Mouse (Mus musculus): ENCODE results near the gene Mast4.

Mast4 gene

GRCm38 (mm10) chr13:102973853-102974252 lies 360.4 kb downstream of the Mast4 start:
- DNase-seq (ENCODE audit: low spot score) = no peak

- DNase-seq (ENCODE audit: low spot score) = no peak
Observed at GRCm38 (mm10) chr13:102963471-102963870, 370.8 kb downstream of the Mast4 start.

DNA sequence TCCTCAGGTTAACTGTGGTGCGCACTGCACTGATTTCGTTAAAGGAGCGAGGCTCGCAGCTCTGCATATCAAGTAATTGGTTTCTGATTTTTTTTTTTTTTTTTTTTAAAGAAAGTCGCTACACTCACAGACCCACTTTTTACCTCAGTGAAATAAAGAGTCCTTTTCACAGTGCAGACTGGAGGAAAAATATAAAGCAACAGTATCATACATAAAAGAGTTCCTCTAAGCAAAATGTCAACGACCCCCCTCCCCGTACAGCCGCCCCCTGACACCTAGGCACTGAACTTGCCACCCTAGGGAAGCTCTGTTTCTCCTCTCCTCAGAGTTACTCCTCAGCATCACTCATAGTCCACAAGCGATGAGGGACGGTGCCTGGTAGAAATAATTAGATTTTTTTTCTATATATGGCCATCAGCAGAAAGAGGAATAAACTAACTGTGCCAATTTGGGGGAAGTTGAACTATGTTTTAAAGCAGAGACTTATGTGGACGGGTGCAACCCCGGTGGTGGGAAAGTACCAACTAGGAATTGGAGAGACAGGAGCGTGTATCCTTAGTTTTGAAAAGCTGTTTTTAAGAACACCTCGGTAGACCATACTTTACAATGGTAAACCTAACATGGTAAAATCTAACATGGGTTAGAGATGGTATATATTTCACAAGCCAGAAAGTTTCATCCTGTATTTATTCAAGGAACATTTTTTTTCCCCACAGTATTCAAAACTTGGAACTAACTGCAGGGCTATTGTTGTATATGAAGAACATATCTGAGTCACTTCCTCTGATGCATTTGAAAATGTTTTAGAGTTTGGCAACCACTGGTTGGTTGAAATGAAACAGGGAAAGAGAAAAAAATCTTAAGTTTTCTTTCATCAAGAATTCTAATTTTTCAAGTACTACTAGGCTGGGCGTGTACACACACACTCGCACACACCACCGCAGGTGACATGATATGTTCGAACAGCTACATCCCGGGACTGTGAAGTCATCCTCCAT lies 375.7 kb downstream of the Mast4 start:
- DNase-seq (ENCODE audit: low spot score) = no peak

DNA sequence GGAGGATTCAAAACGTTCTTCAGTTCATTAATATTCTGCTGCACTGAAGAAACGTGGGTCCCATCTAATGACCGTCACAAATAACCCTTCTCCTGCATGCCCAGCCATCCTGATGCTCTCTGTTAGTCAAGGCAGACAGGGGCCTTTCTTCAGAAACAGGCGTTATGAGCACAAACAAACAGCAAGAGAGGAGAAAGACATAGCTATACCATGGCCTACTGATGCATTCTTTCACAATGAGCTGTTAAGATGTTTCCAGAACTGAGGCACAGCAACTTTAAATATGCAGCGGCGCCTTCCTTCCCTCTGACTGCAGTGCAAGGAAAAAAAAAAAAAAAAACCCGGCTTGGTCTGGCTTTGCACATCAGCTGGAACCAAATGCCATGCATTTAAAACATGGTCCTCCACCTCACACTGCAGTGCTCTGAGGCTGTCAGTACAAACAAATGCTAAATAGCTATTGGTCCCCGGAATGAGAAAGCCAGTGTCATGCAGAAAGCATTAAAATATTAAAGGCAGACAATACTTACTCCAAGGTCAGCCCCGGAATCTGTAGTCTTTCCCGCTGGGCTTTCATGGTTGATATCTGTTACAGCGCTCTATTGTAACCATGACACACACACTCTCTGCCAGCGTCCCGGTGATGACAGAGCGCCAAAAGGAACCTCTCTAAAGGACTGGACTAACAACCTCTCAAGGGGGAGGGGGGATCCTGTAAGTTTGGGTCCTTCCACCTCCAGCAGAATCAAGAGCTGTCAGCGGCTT lies 376.6 kb downstream of the Mast4 start:
- no peak for DNase-seq (ENCODE audit: low spot score)

GRCm38 (mm10) chr13:102955506-102955905 lies 378.8 kb downstream of the Mast4 start:
- no peak for DNase-seq (ENCODE audit: low spot score)

- DNase-seq (ENCODE audit: low spot score) = no peak
Observed at GRCm38 (mm10) chr13:102949756-102950155, 384.5 kb downstream of the Mast4 start.

- no peak for DNase-seq (ENCODE audit: low spot score)
Observed at GRCm38 (mm10) chr13:102948966-102949365, 385.3 kb downstream of the Mast4 start.

- DNase-seq (ENCODE audit: low spot score) = no peak
Observed at GRCm38 (mm10) chr13:102947546-102947945, 386.8 kb downstream of the Mast4 start.

- no peak for DNase-seq (ENCODE audit: low spot score)
Observed at GRCm38 (mm10) chr13:102946024-102946821, 388.1 kb downstream of the Mast4 start.

DNA sequence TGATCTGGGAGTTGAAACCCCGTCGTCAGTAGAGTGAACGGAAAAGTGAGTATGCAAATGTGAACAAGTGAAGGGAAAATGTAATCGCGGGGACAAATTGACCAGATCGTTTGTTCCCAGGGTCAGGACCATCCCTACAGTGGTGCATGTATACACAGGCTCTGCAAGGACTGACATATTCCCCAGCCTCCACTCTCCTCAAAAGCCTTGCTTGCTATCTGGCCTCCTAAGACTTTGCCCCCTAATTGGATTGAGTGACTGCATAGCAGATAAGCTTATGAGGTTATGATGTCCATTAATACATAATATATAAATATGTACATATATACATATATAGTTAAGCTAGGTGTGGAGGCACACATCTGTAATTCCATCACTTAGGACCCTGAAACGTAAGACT lies 388.8 kb downstream of the Mast4 start:
- DNase-seq (ENCODE audit: low spot score) = no peak

- DNase-seq (ENCODE audit: low spot score) = no peak
Observed at GRCm38 (mm10) chr13:102944516-102944915, 389.8 kb downstream of the Mast4 start.

DNA sequence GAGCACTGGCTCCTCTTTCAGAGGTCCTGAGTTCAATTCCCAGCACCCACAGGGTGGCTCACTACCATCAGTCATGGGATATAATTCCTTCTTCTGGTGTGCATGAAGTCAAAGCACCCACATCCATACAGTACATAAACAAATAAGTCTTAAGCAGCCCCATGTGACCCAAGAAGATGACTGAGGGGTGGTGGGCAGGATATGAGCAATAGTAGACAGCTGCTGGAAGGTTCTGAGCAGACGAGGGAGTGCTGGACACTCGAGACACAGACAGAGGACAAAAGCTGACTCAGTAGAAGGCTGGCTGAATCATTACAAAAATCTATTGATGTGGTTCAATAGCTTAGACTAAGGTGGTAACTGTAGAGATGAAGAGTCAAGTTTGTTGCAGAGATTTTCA lies 391.7 kb downstream of the Mast4 start:
- no peak for DNase-seq (ENCODE audit: low spot score)

DNA sequence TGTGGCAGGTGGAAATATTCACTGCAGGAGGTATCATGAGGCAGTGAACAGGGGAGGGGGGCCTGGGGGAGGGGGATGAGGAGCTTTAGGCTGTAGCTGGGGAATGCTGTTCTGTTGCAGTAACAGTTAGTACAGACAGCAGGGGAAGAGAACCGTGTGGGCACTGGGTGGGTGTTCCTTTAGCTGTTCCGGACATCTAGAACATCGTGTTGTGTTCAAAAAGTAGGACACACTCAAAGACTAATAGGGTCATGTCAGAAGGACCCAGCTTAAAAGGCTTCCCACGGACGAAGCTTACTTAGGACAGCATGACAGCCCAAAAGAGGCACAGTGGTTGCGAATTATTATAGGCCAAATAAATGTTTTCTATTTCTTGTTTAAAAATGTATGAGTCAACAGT lies 393.8 kb downstream of the Mast4 start:
- no peak for DNase-seq (ENCODE audit: low spot score)

DNA sequence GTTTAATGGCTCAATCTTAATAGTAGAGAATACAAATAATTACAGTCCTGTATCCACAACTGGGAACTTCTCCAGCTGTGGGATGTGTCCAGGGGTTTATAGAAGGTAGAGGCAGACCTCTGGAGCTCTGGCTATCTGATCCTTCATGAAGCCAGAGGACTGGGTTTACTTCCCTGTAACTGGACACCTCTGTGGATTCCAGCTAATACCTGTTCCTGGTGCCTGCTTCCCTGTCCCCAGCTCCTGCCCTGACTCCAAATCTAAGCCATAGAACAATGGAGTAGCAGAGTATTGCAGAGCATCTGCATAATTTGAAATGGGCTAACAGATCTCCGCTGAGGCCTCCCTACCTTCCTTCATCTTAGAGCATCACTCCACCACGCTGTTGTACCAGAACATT lies 398.1 kb downstream of the Mast4 start:
- no peak for DNase-seq (ENCODE audit: low spot score)

- DNase-seq (ENCODE audit: low spot score) = no peak
Observed at GRCm38 (mm10) chr13:102935788-102936187, 398.5 kb downstream of the Mast4 start.

DNA sequence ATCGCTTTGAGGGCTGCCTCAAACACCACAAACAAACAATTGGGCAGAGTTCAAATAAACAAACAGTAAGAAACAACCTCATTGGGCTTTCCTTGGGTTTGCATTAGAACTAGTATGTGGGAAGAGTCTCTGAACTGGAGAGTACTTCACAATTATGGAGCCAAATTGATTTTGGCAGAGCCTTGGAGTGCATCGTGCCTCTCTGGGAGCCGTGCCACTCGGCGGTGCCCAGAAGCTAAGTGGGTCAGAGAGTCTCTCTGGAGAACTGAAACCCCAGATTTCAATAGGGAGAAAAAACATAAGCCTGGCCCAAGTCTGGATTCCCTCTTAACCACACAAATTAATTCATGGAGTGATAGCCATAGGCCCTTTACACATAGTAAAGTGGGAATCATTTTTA lies 400.6 kb downstream of the Mast4 start:
- DNase-seq (ENCODE audit: low spot score) = no peak

GRCm38 (mm10) chr13:102932434-102932833 lies 401.9 kb downstream of the Mast4 start:
- no peak for DNase-seq (ENCODE audit: low spot score)

GRCm38 (mm10) chr13:102931951-102932350 lies 402.3 kb downstream of the Mast4 start:
- DNase-seq (ENCODE audit: low spot score) = no peak

DNA sequence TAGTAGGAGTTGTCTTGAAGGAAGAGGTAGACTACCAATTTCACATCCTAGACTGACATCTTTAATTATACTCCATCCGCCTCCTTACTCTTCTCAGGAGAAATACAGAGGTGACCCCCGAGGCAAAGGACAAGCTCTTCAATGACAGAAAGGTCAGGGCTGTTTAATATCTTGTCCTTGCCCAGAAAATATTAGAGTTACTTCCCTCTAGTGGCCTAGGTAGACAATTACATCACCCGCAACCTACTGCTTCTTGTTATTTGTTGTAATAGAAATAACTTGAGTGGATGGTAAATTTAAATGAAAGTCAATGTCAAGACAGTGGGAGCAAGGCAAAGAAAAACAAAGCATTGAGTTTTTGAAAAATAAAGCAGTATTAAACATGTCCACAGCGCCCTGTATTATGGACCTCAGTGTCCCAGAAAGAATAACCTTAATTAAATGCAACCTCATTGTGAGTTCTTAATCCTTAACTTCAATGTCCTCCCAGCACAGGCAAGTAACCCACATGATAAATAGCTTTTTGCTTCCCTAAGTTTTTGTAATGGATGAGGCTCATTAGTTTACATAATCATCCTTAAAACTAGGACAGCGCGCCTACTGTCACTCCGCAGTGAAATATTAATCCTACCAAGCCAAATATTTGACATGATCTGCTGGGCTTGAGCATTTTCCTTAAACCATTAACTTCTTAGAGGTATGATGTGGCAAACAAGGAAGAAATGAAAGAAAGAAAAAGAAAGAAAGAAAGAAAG lies 408.3 kb downstream of the Mast4 start:
- no peak for DNase-seq (ENCODE audit: low spot score)

GRCm38 (mm10) chr13:102919741-102920140 lies 414.6 kb downstream of the Mast4 start:
- DNase-seq (ENCODE audit: low spot score) = no peak

DNA sequence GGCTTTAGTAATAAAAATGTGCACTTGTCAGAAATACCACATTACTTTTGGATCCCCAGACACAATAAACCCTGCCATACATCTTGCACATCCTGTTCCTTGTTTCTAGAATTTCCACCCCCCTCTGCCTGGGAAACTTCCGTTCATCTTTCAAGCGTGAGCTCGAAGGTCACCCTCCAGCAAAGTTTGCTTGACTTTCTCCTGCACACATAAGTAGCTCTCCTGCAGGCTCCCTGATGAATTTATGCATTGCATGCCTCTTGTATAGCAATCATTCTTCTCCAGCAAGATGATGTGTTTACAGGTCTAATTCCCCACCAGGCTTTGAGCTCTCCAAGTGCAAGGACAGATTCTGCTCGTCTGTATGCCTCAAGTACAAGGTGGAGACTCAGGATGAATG lies 415.7 kb downstream of the Mast4 start:
- no peak for DNase-seq (ENCODE audit: low spot score)

Measured in layer of hippocampus, adult 9-10 months (tissue).